Mouse (Mus musculus) C2C12 (cell line): ENCODE measurements at regions not wholly inside any gene's neighbourhood (a gene's known extent, or its start where the extent isn't known, plus 50 kb on each side); places are given as distances from the start of the nearest gene placed in this dataset.
A peak's percentile ranks its signal among the peaks of the same experiment; 100 is the strongest.

ENCODE experiments used
- H3K27me3 ChIP-seq: one replicate; pipeline ENCODE4 v1.6.1; 2011; ENCODE audit not compliant: control insufficient read depth, insufficient read depth, insufficient read length
- H3K36me3 ChIP-seq: one replicate; pipeline ENCODE4 v1.6.1; 2011; ENCODE audit not compliant: control insufficient read depth, insufficient read depth
- H3K4me3 ChIP-seq: one replicate; pipeline ENCODE4 v1.5.1; 2011; ENCODE audit warnings: mild to moderate bottlenecking, control low read depth; ENCODE audit not compliant: poor library complexity, insufficient read depth, severe bottlenecking
- H3K79me2 ChIP-seq: one replicate; pipeline ENCODE4 v1.6.1; 2011; ENCODE audit not compliant: control insufficient read depth, insufficient read depth
- H3K79me3 ChIP-seq: one replicate; pipeline ENCODE4 v1.6.1; 2011; ENCODE audit warnings: low read depth, control low read depth
- H3ac ChIP-seq: one replicate; pipeline ENCODE3; 2011; ENCODE audit warnings: low read depth; ENCODE audit not compliant: control insufficient read depth, insufficient read length
- CEBPB ChIP-seq: IDR thresholded peaks from one replicate; pipeline ENCODE4 v1.6.1; 2011; ENCODE audit warnings: low read depth, mild to moderate bottlenecking, control low read depth, moderate library complexity
- CTCF ChIP-seq: IDR thresholded peaks from one replicate; pipeline ENCODE4 v1.5.1; 2011; ENCODE audit not compliant: control insufficient read depth, insufficient read depth, insufficient read length
- FOSL1 ChIP-seq: IDR thresholded peaks from one replicate; pipeline ENCODE4 v1.8.0; 2011; ENCODE audit warnings: mild to moderate bottlenecking, low read length; ENCODE audit not compliant: poor library complexity, insufficient read depth, severe bottlenecking
- MAX ChIP-seq: IDR thresholded peaks from one replicate; pipeline ENCODE4 v1.6.1; 2011; ENCODE audit warnings: mild to moderate bottlenecking, control low read depth
- MYOD1 ChIP-seq: IDR thresholded peaks from one replicate; pipeline ENCODE4 v1.6.1; 2011; ENCODE audit warnings: low read depth; ENCODE audit not compliant: control insufficient read depth, insufficient read length
- MYOG ChIP-seq: IDR thresholded peaks from one replicate; pipeline ENCODE4 v1.6.1; 2011; ENCODE audit not compliant: control insufficient read depth, insufficient read length; ENCODE audit errors: extremely low read depth
- USF1 ChIP-seq: IDR thresholded peaks from one replicate; pipeline ENCODE4 v1.6.1; 2011; ENCODE audit warnings: low read depth, mild to moderate bottlenecking, control low read depth, moderate library complexity

DNA sequence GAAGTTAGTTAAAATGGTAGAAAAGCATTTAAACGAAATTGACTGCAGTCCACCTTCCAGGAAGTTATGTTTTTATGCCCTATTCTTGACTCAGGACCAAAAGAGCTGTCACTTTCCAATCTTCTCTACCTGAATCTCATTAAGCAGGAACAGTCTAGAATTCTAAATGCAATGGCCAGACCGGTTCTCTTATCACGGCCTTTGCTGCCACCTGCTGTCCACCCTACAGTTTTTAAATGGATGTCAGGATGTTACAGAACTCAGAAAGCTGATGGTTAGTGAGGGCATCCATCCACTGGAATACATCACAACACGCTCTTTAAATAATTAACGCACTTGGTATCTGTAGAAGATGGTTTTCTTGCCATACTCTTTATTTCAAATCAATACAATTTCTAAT lies 310.5 kb downstream of the Parp8 start:
- H3K4me3 ChIP-seq, result no peak overlapping the region
- TF ChIP-seq MYOD1 (no peak), USF1 (no peak), FOSL1 (no peak), MYOG (no peak), CEBPB (no peak), MAX (no peak), CTCF (no peak)
- no peaks in the 10 kb centered on the region for H3K79me3 ChIP-seq
- no peaks in the 10 kb centered on the region for H3K79me2 ChIP-seq
- H3ac ChIP-seq, result no peak overlapping the region
- H3K36me3 ChIP-seq, result no peaks in the 10 kb centered on the region
- H3K27me3 ChIP-seq, result no peaks in the 10 kb centered on the region

DNA sequence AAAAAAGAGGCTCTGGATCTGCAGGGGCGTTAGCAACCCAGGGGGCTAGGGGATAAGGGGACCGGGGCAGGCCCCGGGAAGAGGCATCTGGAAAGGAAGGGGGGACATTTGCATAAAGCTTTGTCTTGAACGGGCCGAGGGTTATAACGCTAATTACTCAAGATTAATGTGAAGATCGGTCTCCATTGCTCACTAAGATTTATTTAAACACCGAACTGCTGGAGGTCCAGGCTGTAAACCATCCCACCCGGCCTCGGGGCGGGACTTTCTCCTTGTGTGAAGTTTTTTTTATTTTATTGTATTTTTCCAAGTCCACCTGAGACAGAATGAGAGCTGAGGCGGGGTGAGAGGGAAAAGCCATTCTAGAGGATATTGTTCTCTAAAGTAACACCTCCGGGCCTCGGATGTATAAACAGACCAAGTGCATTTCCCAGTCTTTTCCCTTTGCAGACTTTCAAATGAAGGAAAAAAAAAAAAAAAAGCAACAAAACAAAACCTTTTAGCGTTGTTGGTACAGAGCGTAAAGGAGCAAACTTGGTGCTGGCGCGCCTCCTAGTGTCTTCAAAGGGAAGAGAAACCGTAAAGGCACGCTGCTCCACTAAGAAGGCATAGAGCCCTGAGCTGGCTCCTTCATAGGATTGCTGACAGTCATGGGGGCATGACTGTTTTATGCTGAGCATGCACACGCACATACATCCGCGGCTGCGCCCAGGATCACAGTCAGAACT lies 313.3 kb downstream of the Parp8 start:
- TF ChIP-seq CTCF (peak; percentile 63), MAX (no peak)
- no peaks in the 10 kb centered on the region for H3K79me2 ChIP-seq

DNA sequence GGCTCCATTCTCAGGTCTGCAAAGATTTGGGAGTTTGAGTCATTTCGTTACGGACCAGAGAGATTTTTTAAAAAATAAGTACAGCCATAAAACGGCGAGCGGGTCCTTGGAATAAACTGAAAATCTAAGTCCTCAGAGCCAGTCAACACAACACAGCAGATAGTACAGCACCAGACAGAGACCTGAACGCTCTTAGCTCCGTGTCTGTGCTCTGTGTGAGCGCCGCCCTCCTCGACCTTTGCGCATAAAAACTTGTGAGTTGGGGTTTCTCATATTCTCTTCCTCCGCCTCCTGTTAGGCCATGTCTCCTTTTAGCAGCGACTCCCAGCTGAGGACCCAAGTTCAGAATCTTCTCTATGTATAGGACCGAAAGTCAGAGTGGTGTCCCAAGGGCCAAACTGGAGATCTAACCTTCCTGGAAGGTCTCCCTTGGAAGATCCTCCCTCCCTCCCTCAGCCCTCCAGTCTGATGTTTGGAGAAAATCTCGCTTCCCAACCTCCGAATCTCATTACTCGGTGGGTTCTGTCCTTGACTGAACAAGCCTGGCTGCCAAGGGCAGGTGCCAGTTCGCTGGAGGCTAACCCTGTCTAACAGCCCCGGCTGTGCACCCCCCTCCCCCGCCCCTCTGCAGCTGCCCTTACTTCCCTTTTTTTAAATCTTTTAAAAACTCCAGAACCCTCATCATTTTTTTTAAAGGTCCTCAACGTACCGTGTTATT lies 314.0 kb downstream of the Parp8 start:
- TF ChIP-seq FOSL1, result no peak
- TF ChIP-seq CTCF, result no peak
- TF ChIP-seq MAX, result no peak
- TF ChIP-seq MYOD1, result no peak
- no peak for TF ChIP-seq USF1
- no peak for TF ChIP-seq CEBPB
- no peak for TF ChIP-seq MYOG
- no peak overlapping the region for H3ac ChIP-seq
- H3K79me3 ChIP-seq, result no peaks in the 10 kb centered on the region
- no peaks in the 10 kb centered on the region for H3K79me2 ChIP-seq
- no peak overlapping the region for H3K4me3 ChIP-seq
- H3K36me3 ChIP-seq, result no peaks in the 10 kb centered on the region
- no peaks in the 10 kb centered on the region for H3K27me3 ChIP-seq

More for the DNA sequence above, 313.3 kb downstream of the Parp8 start:
- H3ac ChIP-seq, result no peak overlapping the region
- no peaks in the 10 kb centered on the region for H3K79me3 ChIP-seq
- no peaks in the 10 kb centered on the region for H3K27me3 ChIP-seq
- no peak overlapping the region for H3K4me3 ChIP-seq
- no peaks in the 10 kb centered on the region for H3K36me3 ChIP-seq

DNA sequence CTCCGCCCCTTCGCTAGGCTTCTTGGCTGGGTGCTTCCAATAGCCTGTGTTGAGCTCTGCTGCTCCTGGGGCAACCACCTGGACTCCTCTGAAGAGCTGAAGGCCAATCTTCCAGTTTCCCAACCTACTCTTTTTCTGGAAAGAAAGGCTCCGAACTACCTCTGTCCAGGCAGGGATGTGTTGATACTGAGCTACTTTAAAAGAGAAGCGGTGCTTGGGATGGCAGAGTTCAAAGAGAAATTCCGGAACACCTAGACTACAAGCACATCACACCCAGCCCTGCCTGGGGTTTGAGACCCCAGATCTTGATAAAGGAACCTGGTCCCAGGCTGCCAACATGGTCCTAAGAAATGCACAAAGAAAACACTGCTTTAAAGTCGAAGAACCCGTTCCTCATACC lies 315.7 kb downstream of the Parp8 start:
- Histone ChIP-seq H3K79me3 (no peaks in the 10 kb centered on the region), H3K4me3 (no peak overlapping the region), H3ac (no peak overlapping the region), H3K79me2 (no peaks in the 10 kb centered on the region), H3K36me3 (no peaks in the 10 kb centered on the region), H3K27me3 (no peaks in the 10 kb centered on the region)
- no peak for TF ChIP-seq MAX
- TF ChIP-seq CEBPB, result no peak
- no peak for TF ChIP-seq CTCF

DNA sequence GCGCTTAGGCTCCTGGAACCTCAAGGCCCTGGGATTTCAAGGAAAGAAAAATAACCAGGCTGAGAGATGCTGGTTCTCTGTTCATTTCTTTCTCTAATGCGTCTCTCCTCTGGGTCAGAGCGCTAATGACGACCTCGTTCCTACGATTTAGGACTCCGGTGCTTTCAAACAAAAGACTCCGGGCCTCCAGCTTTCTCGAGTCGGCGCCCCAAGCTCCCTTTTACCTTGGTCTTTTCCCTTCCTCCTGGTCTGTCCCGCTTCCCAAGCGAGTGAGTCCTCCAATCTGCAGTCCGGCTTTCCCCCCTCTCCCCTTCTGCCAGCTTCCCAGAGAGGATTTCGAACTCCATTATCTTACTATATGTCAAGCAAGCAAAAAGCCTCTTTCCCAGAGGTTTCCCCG lies 316.5 kb downstream of the Parp8 start:
- H3K36me3 ChIP-seq, result no peaks in the 10 kb centered on the region

DNA sequence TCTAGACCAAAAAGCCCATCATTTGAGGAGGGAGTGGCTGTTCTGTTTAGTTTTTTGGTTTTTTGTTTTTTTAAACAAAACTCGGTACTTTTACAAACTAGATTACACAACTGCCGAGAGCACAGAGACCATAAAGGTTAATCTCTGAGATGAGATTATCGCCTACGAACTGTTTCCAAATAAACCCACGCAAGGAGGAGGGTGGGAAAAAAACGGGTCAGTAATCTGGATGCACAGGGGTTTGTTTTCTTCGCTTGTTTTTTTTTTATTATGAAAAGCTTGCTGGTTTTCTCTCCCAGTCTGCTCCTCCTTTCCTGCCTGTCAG lies 316.9 kb downstream of the Parp8 start:
- Histone ChIP-seq H3ac (no peak overlapping the region), H3K4me3 (no peak overlapping the region), H3K79me2 (no peaks in the 10 kb centered on the region), H3K79me3 (no peaks in the 10 kb centered on the region), H3K36me3 (no peaks in the 10 kb centered on the region), H3K27me3 (no peaks in the 10 kb centered on the region)
- no peak for TF ChIP-seq FOSL1

More for the DNA sequence above, 316.5 kb downstream of the Parp8 start:
- Histone ChIP-seq H3ac (no peak overlapping the region), H3K79me2 (no peaks in the 10 kb centered on the region), H3K79me3 (no peaks in the 10 kb centered on the region), H3K27me3 (no peaks in the 10 kb centered on the region), H3K4me3 (no peak overlapping the region)
- no peak for TF ChIP-seq CTCF
- no peak for TF ChIP-seq CEBPB
- no peak for TF ChIP-seq FOSL1
- no peak for TF ChIP-seq MAX
- no peak for TF ChIP-seq MYOD1
- no peak for TF ChIP-seq MYOG
- no peak for TF ChIP-seq USF1
